Mouse (Mus musculus) stomach, embryonic 14.5 days (tissue): ENCODE measurements around the gene Pard3. TPM values are rescaled to one million over a fixed set of nuclear protein-coding genes. Genes with fewer than 3 reads are reported as not detected.

Experiments
- ATAC-seq: fragments of 200-750 bp; cut with Nextera tagmentation; 2 replicates; pipeline ENCODE4 v1.8.0; 2017; ENCODE audit warnings: low read depth, moderate TSS enrichment; ENCODE audit not compliant: insufficient number of reproducible peaks, insufficient read depth, low FRiP score
- H3K27ac ChIP-seq: fragments of 300-500 bp; sonication (generic); 2 replicates; pipeline ENCODE4 v1.5.1; 2014; ENCODE audit warnings: mild to moderate bottlenecking, low read length, moderate library complexity, mixed read lengths
- H3K27me3 ChIP-seq: fragments of 300-500 bp; sonication (generic); 2 replicates; pipeline ENCODE4 v1.6.1; 2014; ENCODE audit warnings: low read length, control low read depth, mixed read lengths; ENCODE audit not compliant: control insufficient read depth, insufficient read depth
- H3K36me3 ChIP-seq: fragments of 300-500 bp; sonication (generic); 2 replicates; pipeline ENCODE4 v1.6.1; 2014; ENCODE audit warnings: mild to moderate bottlenecking, control low read depth, low read length, moderate library complexity, mixed read lengths; ENCODE audit not compliant: control insufficient read depth, insufficient read depth
- H3K4me1 ChIP-seq: fragments of 300-500 bp; sonication (generic); 2 replicates; pipeline ENCODE4 v1.6.1; 2014; ENCODE audit warnings: low read length, control low read depth, mixed read lengths; ENCODE audit not compliant: control insufficient read depth, insufficient read depth
- H3K4me2 ChIP-seq: fragments of 300-500 bp; sonication (generic); replicated peaks from 2 replicates; pipeline ENCODE4 v1.6.1; 2014; ENCODE audit warnings: low read depth, low read length, control low read depth
- H3K4me3 ChIP-seq: fragments of 300-500 bp; sonication (generic); 2 replicates; pipeline ENCODE4 v1.5.1; 2014; ENCODE audit warnings: low read depth, low read length, control low read depth
- H3K9ac ChIP-seq: fragments of 300-500 bp; sonication (generic); replicated peaks from 2 replicates; pipeline ENCODE4 v1.6.1; 2014; ENCODE audit warnings: low read depth, mild to moderate bottlenecking, control low read depth, low read length, moderate library complexity, mixed read lengths
- H3K9me3 ChIP-seq: fragments of 300-500 bp; sonication (generic); 2 replicates; pipeline ENCODE4 v1.6.1; 2016; ENCODE audit warnings: low read depth, low read length, control low read depth; ENCODE audit not compliant: control insufficient read depth
- WGBS: fragments of 180-500 bp; shearing (Covaris S2); extraction: QIAGEN DNeasy Blood & Tissue Kit; methylation state at CpG from one replicate; pipeline ENCODE4 v1.1.7; 2014; 5-methylcytosine and 5-hydroxymethylcytosine counted together
- polyA plus RNA-seq: library from polyadenylated mRNA; unstranded; fragments of >200 nt; fragmentation: Nextera tagmentation; extraction: Ambion mirVana; gene quantifications from 2 replicates; pipeline ENCODE4 v1.2.1, GENCODE M21; 2014

Pard3 gene
- polyA plus RNA-seq, 1 experiment from 2014 or later: 37.9 TPM

DNA sequence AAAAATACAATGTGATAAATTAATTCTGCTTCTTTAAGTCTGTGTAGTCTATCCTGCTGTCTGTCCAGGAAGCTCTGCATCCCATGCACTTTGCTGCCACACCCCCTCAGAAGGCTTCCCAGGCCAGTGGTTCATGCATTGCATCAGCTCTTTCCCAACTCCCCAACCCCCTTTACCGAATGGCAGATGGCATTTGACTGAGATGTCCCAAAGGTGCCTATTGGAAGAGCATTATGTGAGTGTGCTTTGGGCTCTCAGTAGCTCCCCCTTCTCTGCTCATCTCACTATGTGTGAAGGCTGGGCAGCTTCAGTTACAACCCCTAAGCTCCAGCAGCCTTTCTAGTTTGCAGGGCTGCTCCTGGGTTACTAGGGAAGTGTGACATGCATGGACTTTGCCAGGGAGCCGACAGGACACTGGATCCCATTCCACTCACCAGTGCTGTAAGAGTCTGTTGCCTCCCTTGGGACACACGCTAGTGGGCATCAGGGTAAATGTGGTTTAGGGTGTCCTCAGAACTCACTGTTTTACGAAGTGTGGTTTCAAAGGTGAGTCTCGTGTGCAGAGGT lies 9.4 kb downstream of the Pard3 start:
- WGBS: 57% methylated on average over 5 of the region's 5 CpGs
- no peaks in the 10 kb centered on the region for H3K9me3 ChIP-seq
- no peak overlapping the region for H3K27ac ChIP-seq
- no peak overlapping the region for H3K4me3 ChIP-seq
- H3K4me1 ChIP-seq: peaks cover 55% of the 10 kb centered on the region; the same call in 1 of the 2 replicates
- no peak overlapping the region for H3K4me2 ChIP-seq
- no peak overlapping the region for H3K9ac ChIP-seq
- no peak for ATAC-seq
- H3K36me3 ChIP-seq: no peaks in the 10 kb centered on the region
- no peaks in the 10 kb centered on the region for H3K27me3 ChIP-seq

- WGBS: 60% methylated on average over 7 of the region's 7 CpGs
- Histone ChIP-seq H3K4me2 (no peak overlapping the region), H3K27ac (peak overlapping the region; percentile 64; the same call in 1 of the 2 replicates)
Observed at GRCm38 (mm10) chr8:127076511-127076910, 12.8 kb downstream of the Pard3 start.

GRCm38 (mm10) chr8:127079244-127079805 lies 15.6 kb downstream of the Pard3 start:
- 41% methylated on average over 5 of the region's 5 CpGs for WGBS
- H3K27ac ChIP-seq: 0 out of 2 replicates have a peak overlapping the region, but pooled peaks have one; percentile 27
- H3K4me2 ChIP-seq: no peak overlapping the region
- peaks cover 46% of the 10 kb centered on the region for H3K4me1 ChIP-seq
- H3K9ac ChIP-seq: no peak overlapping the region
- H3K9me3 ChIP-seq: no peaks in the 10 kb centered on the region
- no peak for ATAC-seq
- no peaks in the 10 kb centered on the region for H3K27me3 ChIP-seq
- no peak overlapping the region for H3K4me3 ChIP-seq
- no peaks in the 10 kb centered on the region for H3K36me3 ChIP-seq

More at GRCm38 (mm10) chr8:127076511-127076910, 12.8 kb downstream of the Pard3 start:
- H3K4me3 ChIP-seq: no peak overlapping the region
- H3K9me3 ChIP-seq: no peaks in the 10 kb centered on the region
- H3K4me1 ChIP-seq: peaks cover 59% of the 10 kb centered on the region
- no peak overlapping the region for H3K9ac ChIP-seq
- no peaks in the 10 kb centered on the region for H3K27me3 ChIP-seq
- ATAC-seq: peak; percentile 86
- no peaks in the 10 kb centered on the region for H3K36me3 ChIP-seq

DNA sequence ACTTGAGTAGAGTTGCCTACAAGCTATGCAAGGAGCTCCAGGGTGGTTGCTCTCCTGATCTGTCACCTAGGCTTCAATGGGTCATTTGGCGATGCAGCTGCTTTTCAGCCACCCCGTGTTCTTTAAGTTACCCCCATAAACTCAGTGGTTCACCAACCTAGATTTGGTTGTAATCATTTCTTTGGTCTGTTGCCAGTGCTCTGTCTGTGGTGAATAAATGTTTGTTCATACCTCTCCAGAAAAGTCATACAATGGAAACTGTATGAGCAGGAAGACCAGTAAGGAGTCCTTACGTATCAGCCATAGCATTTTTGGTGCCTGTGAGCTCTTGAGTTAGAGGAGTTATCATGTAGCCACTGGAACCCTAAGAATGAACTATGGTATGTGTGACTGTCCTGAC lies 17.6 kb downstream of the Pard3 start:
- Histone ChIP-seq H3K4me2 (no peak overlapping the region), H3K27ac (no peak overlapping the region), H3K4me1 (peaks cover 39% of the 10 kb centered on the region), H3K27me3 (no peaks in the 10 kb centered on the region), H3K9me3 (no peaks in the 10 kb centered on the region), H3K4me3 (no peak overlapping the region), H3K9ac (no peak overlapping the region), H3K36me3 (no peaks in the 10 kb centered on the region)
- ATAC-seq: no peak
- WGBS: 68% methylated on average over 3 of the region's 3 CpGs

DNA sequence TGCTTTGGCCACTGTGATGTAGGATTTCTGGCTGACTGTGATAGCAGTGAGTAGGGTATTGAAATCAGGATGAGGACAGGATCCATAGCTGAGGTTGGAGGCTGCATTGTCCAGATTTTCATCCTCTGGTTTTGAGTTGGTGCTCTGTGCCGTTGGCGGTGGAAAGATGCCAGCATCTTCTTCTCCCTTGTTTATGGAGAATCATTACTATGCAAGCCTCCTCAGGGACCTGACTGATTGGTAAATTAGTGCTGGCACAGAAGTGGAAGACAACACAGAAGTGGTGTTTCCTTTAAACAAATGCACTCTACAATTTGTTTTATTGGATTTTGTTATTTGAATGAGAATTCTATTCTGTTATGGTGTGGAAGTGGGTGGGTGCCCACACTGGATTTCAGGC lies 18.8 kb downstream of the Pard3 start:
- 77% methylated on average over 2 of the region's 2 CpGs for WGBS

GRCm38 (mm10) chr8:127084565-127084964 lies 20.9 kb downstream of the Pard3 start:
- no peaks in the 10 kb centered on the region for H3K9me3 ChIP-seq
- no peak overlapping the region for H3K27ac ChIP-seq
- WGBS: 56% methylated on average over 6 of the region's 6 CpGs
- no peak overlapping the region for H3K9ac ChIP-seq
- no peaks in the 10 kb centered on the region for H3K27me3 ChIP-seq
- no peak overlapping the region for H3K4me2 ChIP-seq
- peaks cover 36% of the 10 kb centered on the region for H3K4me1 ChIP-seq
- ATAC-seq: no peak
- no peak overlapping the region for H3K4me3 ChIP-seq
- no peaks in the 10 kb centered on the region for H3K36me3 ChIP-seq

More for the DNA sequence above, 18.8 kb downstream of the Pard3 start:
- no peak overlapping the region for H3K9ac ChIP-seq
- H3K9me3 ChIP-seq: no peaks in the 10 kb centered on the region
- no peak overlapping the region for H3K27ac ChIP-seq
- ATAC-seq: no peak
- no peak overlapping the region for H3K4me3 ChIP-seq
- no peak overlapping the region for H3K4me2 ChIP-seq
- no peaks in the 10 kb centered on the region for H3K27me3 ChIP-seq
- H3K36me3 ChIP-seq: no peaks in the 10 kb centered on the region
- H3K4me1 ChIP-seq: peaks cover 40% of the 10 kb centered on the region

GRCm38 (mm10) chr8:127087434-127087833 lies 23.7 kb downstream of the Pard3 start:
- Histone ChIP-seq H3K27ac (peak overlapping the region; percentile 41; the same call in 1 of the 2 replicates), H3K36me3 (no peaks in the 10 kb centered on the region), H3K9ac (no peak overlapping the region), H3K4me3 (no peak overlapping the region), H3K4me2 (no peak overlapping the region), H3K9me3 (no peaks in the 10 kb centered on the region), H3K4me1 (peaks cover 48% of the 10 kb centered on the region), H3K27me3 (no peaks in the 10 kb centered on the region)
- WGBS: 32% methylated on average over 1 of the region's 1 CpGs
- no peak for ATAC-seq

DNA sequence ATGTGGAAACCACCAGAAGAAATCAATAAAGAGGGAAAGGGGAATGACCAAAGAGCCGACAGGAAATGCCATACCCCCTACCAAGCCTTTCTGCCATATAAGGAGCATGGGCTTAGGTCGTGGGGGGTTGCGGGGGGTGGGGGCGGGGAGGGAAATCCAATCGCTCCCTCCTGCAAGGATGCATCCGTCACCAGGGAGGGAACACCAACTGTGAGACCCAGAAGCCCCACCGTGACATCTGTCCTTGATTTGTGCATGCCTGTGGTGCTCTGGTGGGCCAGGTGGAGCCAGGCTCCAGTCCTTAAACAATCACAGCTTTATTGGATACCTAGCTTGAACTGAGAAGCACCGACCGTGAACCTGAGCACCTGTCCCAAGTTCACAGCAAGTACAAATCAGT lies 24.7 kb downstream of the Pard3 start:
- Histone ChIP-seq H3K4me1 (peaks cover 56% of the 10 kb centered on the region), H3K9me3 (no peaks in the 10 kb centered on the region), H3K27me3 (no peaks in the 10 kb centered on the region), H3K9ac (no peak overlapping the region), H3K4me2 (no peak overlapping the region), H3K36me3 (no peaks in the 10 kb centered on the region), H3K27ac (peak overlapping the region; percentile 41; the same call in 1 of the 2 replicates), H3K4me3 (no peak overlapping the region)
- 10% methylated on average over 9 of the region's 9 CpGs for WGBS
- ATAC-seq: peak; percentile 16; the same call in 1 of the 2 replicates
